Mouse (Mus musculus) kidney, postnatal 25 days (tissue): Measurements from ENCODE around the gene Ttc5.
A peak's percentile ranks its signal among the peaks of the same experiment; 100 is the strongest.
"Not testable (repeated sequence)": the region's sequence is repeated elsewhere in the genome, so short reads cannot be mapped to it uniquely, and the experiment has no call there.

Source experiments
- DNase-seq, 2 experiments: peaks; one replicate each; pipeline ENCODE4 v3.0.0; 2021; ENCODE audit warnings: mixed read lengths in 2 of 2

The Ttc5 gene

DNA sequence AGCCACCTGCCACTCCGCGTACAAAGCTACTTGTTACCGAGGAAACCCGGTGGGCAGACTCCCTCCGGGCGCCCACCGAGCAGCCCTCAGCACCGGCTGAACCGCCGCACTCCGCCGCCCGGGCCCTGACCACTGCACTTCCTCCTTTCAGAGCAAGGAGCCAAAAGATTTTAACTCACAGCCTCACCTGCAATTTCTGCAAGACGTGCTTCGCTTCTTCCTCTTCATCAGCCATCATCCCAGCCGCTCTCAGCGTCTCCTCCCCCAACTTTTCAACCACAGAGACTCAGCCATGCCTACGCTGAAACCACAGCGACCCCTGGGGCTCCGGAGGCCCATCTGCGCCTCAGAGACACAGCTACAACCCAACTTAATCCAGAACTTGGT lies at the start of gene Ttc5:
Gene Ttc5, minus strand, starts transcription at position 269 of the 387 bp plus-strand sequence.
- DNase-seq = peak; percentile 92 to 95

DNA sequence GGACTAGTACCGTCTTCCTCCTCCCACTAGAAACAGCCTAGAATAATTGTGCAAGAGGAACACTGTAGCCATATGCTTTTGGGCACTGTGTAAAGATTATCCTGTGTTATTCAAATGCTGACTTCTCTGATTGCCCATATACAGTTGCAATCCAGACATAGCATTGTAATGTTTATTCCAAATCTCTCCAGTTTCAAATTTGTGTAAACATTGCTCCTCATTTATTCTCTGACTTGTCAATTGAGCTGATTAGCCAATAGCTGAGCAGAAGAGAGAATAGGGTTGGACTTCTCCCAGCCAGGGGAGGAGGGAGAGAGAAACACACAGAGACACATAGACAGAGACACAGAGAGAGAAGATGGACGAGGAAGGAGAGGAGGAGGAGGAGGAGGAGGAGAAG lies 49.1 kb upstream of the Ttc5 start:
- no peak for DNase-seq

DNA sequence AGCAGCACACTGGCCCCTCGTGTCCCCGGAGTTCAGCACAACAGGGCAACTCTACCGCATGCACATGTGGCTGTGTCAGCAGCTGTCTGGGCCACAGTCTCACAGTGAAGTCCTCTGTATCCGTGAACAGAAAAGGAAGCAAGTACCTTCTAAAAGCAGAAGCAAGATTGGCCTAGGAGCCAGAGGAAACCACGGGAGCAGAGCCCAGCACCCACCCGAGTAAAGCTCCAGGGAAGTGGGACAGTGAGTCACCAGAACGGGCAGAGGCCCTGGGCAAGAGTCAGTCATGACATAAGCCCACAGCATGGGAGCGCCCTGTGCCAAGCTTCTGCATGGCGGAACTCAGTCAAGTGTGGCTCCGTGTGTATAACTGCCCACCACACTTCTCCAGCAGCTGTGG lies 48.6 kb upstream of the Ttc5 start:
- DNase-seq = no peak

DNA sequence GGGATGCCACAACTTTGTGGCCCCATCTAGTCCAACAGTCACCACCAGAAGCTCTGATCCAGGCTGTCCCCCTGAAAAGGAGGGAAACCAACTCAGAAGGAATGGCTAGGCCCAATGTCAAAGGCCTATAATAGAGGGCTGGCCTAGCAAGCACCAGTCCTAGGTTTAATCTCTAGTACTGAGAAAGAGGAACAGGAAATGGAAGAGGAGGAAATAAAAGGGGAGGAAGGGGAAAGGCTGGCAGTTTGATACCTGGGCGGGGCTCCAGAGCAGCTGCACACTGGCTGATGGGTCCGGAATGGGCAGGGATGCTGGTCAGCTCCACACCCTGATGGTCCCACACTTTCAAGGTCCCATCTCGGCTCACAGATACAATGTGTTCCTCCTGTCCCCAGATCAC lies 44.6 kb upstream of the Ttc5 start:
- no peak for DNase-seq

- no peak for DNase-seq
Observed at GRCm38 (mm10) chr14:50826579-50826978, 41.3 kb upstream of the Ttc5 start.

GRCm38 (mm10) chr14:50824219-50824618 lies 38.9 kb upstream of the Ttc5 start:
- DNase-seq = no peak

GRCm38 (mm10) chr14:50823240-50823639 lies 37.9 kb upstream of the Ttc5 start:
- no peak for DNase-seq

DNA sequence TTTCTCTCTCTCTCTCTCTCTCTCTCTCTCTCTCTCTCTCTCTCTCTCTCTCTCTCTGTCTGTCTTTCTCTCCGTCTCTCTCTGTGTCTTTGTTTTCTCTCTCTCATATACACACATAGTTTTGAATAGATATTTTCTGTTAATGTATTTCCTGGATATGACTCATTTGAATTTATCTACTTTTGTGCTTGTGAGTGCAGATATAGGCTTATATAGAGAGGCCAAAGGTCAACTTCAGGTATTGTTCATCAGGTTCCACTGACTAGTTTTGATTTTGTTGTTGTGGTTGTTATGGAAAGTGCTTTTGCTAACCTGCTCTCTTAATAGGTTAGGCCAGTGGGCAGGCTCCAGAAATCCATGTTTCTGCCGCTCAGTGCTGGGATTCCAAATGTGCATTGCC lies 27.7 kb upstream of the Ttc5 start:
- DNase-seq = no peak

- DNase-seq = peak; percentile 94 to 97
Observed at GRCm38 (mm10) chr14:50807487-50808072, 22.3 kb upstream of the Ttc5 start, which contains the start of the genes Ccnb1ip1 and Parp2. Ccnb1ip1 (minus strand) TSS chr14:50807732. Parp2 (plus strand) TSS chr14:50807841.

DNA sequence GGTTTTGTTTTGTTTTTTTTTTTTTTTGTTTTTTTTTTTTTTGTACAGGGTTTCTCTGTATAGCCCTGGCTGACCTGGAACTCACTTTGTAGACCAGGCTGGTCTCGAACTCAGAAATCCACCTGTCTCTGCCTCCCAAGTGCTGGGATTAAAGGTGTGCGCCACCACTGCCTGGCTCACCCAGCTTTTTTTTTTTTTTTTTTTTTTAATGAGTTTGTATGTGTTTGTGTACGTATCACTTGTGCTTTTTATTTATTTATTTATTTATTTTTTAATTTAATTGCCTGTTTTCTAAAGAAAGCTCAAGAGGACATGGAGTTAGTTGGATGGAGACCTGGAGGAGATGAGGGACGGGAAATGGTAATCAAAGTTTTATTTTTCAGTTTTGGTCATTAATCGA lies 21.1 kb upstream of the Ttc5 start:
- DNase-seq = not testable (repeated sequence)

DNA sequence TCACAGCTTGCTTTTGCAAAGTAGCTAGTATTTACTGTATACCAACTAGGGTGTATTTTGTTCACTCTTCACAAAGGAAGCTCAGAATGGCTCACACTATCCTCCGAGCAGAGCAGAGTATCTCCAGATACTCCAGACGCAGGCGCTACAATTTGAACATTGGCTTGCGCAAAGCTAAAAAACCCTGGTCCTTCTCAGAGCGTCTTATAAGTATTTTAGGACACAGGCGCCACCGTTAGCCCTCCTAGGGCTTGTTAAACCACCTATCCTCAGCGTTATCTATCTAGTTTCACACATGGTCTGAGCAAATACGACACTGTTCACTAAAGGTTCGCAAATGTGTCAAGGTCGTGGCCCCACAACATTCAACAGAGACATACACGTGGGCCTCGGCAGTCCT lies 19.4 kb upstream of the Ttc5 start:
- no peak for DNase-seq

DNA sequence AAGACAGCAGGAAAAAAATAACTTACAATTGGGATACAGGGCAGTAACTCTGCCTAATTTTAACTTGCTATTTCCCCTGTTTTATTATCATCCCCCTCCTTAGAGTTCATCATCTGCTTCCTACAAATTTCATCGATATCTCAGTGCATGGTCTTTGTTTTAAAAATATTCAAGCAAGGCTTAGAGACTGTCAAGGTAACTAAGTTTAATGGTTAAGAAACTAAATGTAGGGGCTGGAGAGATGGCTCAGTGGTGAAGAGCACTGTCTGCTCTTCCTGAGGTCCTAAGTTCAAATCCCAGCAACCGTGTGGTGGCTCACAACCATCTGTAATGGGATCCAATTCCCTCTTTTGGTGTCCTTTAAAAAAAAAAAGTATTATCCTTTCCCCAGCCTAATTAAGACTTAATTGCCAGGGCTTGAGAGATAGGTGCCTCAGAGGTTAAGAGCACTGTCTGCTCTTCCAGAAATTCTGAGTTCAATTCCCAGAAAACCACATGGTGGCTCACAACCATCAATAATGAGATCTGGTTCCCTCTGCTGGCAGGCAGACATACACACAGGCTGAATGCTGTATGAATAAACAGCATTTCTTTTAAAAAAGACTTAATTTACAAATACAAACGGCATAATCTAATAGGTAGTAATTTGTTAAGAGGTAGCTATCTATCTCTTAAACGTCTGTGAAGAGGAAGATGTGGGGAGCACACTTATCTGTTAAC lies 17.7 kb upstream of the Ttc5 start:
- DNase-seq = no peak

DNA sequence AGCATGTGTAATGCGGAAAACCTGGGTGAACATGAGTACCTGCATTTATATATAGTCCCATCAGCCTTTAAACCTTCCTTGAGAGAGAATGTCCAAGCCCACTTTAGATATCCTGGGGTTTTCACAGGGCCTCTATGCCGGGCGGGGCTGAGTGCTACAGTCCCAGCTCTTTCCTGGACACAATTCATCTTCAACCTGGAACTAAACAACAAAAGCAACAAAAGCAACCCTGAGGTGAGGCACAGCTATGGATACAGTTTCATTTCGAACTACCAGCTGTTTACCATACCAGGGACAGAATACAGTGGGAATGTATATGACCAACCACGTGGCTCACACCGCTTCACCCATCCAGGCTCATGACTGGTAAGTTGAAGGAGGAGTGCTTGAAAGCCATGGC lies 17.1 kb upstream of the Ttc5 start:
- no peak for DNase-seq

GRCm38 (mm10) chr14:50799502-50800259 lies 14.4 kb upstream of the Ttc5 start:
- peak in 1 of 2 experiments; percentile 41 for DNase-seq

DNA sequence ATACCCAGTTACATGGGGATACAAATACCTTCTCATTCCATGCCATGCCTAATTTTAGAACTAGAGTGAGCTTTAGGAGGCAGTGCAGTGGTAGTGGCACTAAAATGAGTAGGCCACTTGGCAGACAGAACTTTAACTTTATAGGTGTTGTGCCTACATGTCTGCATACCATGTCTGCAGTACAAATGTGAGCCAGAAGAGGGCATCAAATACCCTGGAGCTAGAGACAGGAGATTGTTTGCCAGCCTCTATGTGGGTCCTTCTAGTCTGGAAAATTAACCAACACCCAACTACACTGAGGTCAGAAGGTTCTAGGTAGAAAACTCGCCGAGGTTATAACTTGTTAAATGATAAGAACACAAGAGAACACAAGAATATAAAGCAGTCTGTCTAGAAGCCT lies 13.2 kb upstream of the Ttc5 start:
- DNase-seq = peak in 1 of 2 experiments; percentile 40

GRCm38 (mm10) chr14:50796464-50796863 lies 11.1 kb upstream of the Ttc5 start:
- DNase-seq = no peak

DNA sequence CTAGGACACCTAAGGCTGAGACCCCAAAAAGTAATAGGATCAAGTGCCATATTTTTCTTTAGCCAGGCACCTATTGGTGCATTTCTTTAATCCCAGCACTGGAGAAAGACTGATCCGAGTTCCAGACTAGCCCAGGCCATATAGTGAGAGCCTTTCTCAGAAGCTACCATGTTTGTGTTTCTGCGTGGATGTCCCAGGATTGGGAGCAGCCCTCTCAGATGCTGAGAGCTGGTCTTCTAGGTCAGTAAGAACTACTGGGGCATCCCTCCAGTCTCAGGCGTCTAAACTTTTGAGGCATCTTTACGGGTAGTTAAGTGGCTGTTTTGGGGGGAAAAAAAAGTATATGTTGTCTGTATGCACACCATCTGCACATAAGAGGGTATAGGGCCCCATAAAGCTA lies 10.6 kb upstream of the Ttc5 start:
- DNase-seq = no peak

- no peak for DNase-seq
Observed at GRCm38 (mm10) chr14:50795261-50795935, 10.1 kb upstream of the Ttc5 start.

- no peak for DNase-seq
Observed at GRCm38 (mm10) chr14:50788157-50788556, 2.8 kb upstream of the Ttc5 start.

GRCm38 (mm10) chr14:50784391-50785250 lies 698 bp downstream of the Ttc5 start:
- DNase-seq = peak in 1 of 2 experiments; percentile 14

- no peak for DNase-seq
Observed at GRCm38 (mm10) chr14:50782166-50782565, 3.2 kb downstream of the Ttc5 start.

GRCm38 (mm10) chr14:50771342-50771741 lies 14.0 kb downstream of the Ttc5 start:
- DNase-seq = no peak
